Mouse (Mus musculus) midbrain, embryonic 11.5 days (tissue): ENCODE measurements around the gene Cdca4. TPM values are rescaled to one million over a fixed set of nuclear protein-coding genes. Genes with fewer than 3 reads are reported as not detected.
A peak's percentile ranks its signal among the peaks of the same experiment; 100 is the strongest.

Experiments
- ATAC-seq: fragments of 200-750 bp; cut with Nextera tagmentation; 2 replicates; pipeline ENCODE4 v1.8.0; 2017; ENCODE audit warnings: moderate TSS enrichment, moderate library complexity; ENCODE audit not compliant: low FRiP score
- DNase-seq: peaks from one replicate; pipeline ENCODE4 v3.0.0; 2015; ENCODE audit warnings: low spot score; ENCODE audit errors: missing footprints
- H3K27ac ChIP-seq: fragments of 300-500 bp; sonication (generic); 2 replicates; pipeline ENCODE4 v1.5.1; 2014; ENCODE audit warnings: low read depth, low read length
- H3K27me3 ChIP-seq: fragments of 300-500 bp; sonication (generic); 2 replicates; pipeline ENCODE4 v1.6.1; 2014; ENCODE audit warnings: mild to moderate bottlenecking, low read length, moderate library complexity, mixed read lengths; ENCODE audit not compliant: control insufficient read depth, insufficient read depth
- H3K36me3 ChIP-seq: fragments of 300-500 bp; sonication (generic); 2 replicates; pipeline ENCODE4 v1.6.1; 2014; ENCODE audit warnings: mild to moderate bottlenecking, low read length, moderate library complexity, mixed read lengths; ENCODE audit not compliant: control insufficient read depth, insufficient read depth
- H3K4me1 ChIP-seq: fragments of 300-500 bp; sonication (generic); 2 replicates; pipeline ENCODE4 v1.6.1; 2014; ENCODE audit warnings: low read length; ENCODE audit not compliant: control insufficient read depth, insufficient read depth
- H3K4me2 ChIP-seq: fragments of 300-500 bp; sonication (generic); 2 replicates; pipeline ENCODE4 v1.6.1; 2014; ENCODE audit warnings: mild to moderate bottlenecking, moderate library complexity
- H3K4me3 ChIP-seq: fragments of 300-500 bp; sonication (generic); 2 replicates; pipeline ENCODE4 v1.5.1; 2014; ENCODE audit warnings: low read depth, low read length
- H3K9ac ChIP-seq: fragments of 300-500 bp; sonication (generic); 2 replicates; pipeline ENCODE4 v1.6.1; 2014; ENCODE audit warnings: low read length
- H3K9me3 ChIP-seq: fragments of 300-500 bp; sonication (generic); 2 replicates; pipeline ENCODE4 v1.6.1; 2016; ENCODE audit warnings: low read length; ENCODE audit not compliant: control insufficient read depth
- WGBS: fragments of 180-500 bp; shearing (Covaris S2); extraction: QIAGEN DNeasy Blood & Tissue Kit; methylation state at CpG from one replicate; pipeline ENCODE4 v1.1.7; 2014; 5-methylcytosine and 5-hydroxymethylcytosine counted together
- polyA plus RNA-seq: library from polyadenylated mRNA; unstranded; fragments of >200 nt; fragmentation: Nextera tagmentation; extraction: Ambion mirVana; gene quantifications from 2 replicates; pipeline ENCODE4 v1.2.1, GENCODE M21; 2014

The Cdca4 gene
- polyA plus RNA-seq, 1 experiment from 2014 or later: 159 TPM

DNA sequence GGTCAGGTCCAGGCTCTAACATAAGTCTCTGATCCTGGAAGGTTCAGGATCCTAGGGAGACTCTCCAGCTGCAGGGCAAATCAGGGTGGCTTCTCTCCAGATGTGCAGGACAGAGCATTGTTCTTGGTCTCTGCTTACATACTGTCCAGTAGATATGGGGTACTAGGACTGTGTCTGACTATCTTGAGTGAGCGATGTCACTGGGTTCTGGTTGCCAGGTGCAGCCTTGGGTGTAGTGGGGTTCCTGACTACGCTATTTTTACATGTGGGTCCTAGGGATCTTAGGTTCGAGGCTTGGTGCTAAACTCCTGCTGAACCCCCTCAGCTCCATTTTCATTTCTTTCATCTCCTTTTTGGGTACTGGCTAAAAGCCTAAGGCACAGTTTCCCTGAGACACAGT lies 1.3 kb upstream of the Cdca4 start:
- Histone ChIP-seq H3K4me3 (peak overlapping the region; percentile 97), H3K9me3 (no peaks in the 10 kb centered on the region), H3K9ac (peak overlapping the region; percentile 84), H3K27me3 (no peaks in the 10 kb centered on the region), H3K36me3 (peaks cover 2% of the 10 kb centered on the region), H3K27ac (no peak overlapping the region), H3K4me2 (peak overlapping the region; percentile 69), H3K4me1 (peaks cover 21% of the 10 kb centered on the region)
- DNase-seq (no peak), ATAC-seq (no peak)
- whole genome bisulfite sequencing: 92% methylated on average over 3 of the region's 3 CpGs

DNA sequence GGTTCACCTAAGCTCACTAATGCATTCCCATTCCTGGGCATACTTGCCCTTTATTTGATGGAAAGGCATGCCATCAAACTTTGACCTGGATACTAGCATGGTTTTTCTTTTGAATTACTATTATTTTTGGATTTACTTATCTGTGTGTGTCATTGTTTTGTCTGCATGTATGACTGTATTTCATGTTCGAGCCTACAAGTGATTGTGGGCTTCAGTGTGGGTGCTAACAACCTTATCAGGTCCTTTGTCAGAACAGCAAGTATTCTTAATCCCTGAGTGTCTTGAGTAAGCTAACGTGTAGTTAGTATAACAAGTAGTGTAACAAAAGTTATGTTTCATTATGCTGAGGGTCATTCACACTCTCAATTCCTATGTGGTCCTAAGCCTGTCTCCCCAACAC lies 918 bp upstream of the Cdca4 start:
- peak overlapping the region; percentile 69 for H3K4me2 ChIP-seq
- DNase-seq: no peak
- peaks cover 21% of the 10 kb centered on the region for H3K4me1 ChIP-seq
- WGBS: 50% methylated on average over 2 of the region's 2 CpGs
- no peaks in the 10 kb centered on the region for H3K27me3 ChIP-seq
- peaks cover 2% of the 10 kb centered on the region for H3K36me3 ChIP-seq
- H3K9ac ChIP-seq: peak overlapping the region; percentile 84
- ATAC-seq: no peak
- no peaks in the 10 kb centered on the region for H3K9me3 ChIP-seq
- H3K4me3 ChIP-seq: peak overlapping the region; percentile 97
- no peak overlapping the region for H3K27ac ChIP-seq

DNA sequence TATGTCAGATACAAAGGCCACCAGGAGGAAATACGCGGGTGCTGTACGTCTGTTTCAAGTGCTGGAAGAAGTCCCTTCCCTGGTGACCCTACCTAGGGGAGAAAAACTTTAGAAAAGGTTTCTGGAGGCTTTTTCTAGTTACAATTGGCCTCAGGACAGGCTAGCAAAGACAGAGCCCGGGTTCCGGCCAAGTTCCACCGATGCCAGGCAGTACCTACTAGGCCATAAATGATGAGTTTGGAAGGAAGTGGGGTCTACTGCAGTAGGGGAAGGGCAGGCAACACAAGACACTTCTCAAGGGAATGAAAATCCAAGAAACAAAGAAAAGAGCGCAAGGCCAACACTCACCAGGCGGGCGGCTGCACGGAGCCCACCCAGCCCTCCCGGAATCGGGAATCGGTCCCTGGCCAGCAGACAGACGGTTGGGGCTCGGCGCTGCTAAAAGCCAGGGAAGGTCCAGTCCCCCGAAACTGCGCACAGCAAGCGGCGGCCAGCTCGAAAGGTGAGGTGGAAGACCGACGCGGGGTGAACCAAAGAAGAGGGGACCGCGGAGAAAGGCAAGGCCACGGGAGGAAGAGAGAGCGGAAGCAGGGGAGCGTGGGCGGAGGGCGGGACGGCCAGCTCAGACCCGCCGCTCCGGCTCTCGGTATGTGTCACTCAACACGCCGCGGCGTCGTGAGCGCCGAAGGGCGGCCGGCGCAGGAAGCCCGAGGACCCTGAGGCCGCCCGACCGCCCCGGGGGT lies 551 bp downstream of the Cdca4 start:
- DNase-seq (peak; percentile 93), ATAC-seq (peak; percentile 82)
- under 1% methylated on average over 50 of the region's 51 CpGs for WGBS
- peak overlapping the region; percentile 89 for H3K27ac ChIP-seq
- peaks cover 21% of the 10 kb centered on the region for H3K4me1 ChIP-seq
- H3K4me2 ChIP-seq: peak overlapping the region; percentile 82
- peak overlapping the region; percentile 99 for H3K9ac ChIP-seq
- H3K36me3 ChIP-seq: peaks cover 10% of the 10 kb centered on the region
- peak overlapping the region; percentile 97 for H3K4me3 ChIP-seq
- H3K27me3 ChIP-seq: no peaks in the 10 kb centered on the region
- H3K9me3 ChIP-seq: no peaks in the 10 kb centered on the region

DNA sequence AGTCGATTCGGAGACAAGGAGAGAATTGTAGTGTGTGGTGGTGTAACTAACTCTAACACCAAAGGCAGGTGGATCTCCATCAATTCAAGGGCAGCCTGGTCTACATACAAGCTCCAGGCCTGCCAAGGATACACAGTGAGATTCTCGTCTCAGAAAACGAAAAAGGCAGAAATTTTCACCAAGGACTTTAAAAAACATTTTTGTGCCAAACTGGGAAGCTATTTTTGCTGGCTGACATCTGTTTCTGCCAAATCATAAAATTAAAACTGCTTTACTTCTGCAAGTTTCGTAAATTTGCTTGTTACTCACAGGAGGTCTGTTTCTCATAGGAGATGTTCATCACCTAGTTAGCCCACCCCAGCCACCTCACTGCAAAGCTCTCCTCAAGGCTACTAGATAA lies 3.3 kb downstream of the Cdca4 start:
- peaks cover 19% of the 10 kb centered on the region for H3K36me3 ChIP-seq
- no peak overlapping the region; the same call in 1 of the 2 replicates for H3K9ac ChIP-seq
- ATAC-seq: no peak
- H3K27ac ChIP-seq: no peak overlapping the region
- H3K4me3 ChIP-seq: no peak overlapping the region
- no peak for DNase-seq
- H3K4me1 ChIP-seq: peaks cover 23% of the 10 kb centered on the region
- 93% methylated on average over 5 of the region's 5 CpGs for WGBS
- H3K4me2 ChIP-seq: no peak overlapping the region
- H3K27me3 ChIP-seq: no peaks in the 10 kb centered on the region
- H3K9me3 ChIP-seq: no peaks in the 10 kb centered on the region

DNA sequence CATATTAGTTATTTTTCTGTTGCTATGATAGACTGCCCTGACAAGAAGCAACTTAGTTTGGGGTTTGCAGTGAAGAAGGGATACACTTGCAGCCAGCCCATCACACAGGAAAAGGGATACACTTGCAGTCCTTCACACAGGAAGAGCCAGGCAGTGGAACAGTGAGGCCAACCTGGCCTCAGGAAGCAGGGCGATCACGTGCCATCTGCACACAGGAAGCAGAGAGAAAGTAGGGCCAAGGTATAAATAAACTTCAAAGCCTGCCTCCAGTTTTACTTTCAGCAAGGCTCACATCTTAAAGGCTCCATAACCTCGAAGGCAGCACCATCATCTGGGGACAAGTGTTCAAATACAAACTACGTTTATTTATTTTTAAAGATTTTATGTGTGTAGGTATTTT lies 6.0 kb downstream of the Cdca4 start:
- no peaks in the 10 kb centered on the region for H3K27me3 ChIP-seq
- H3K4me3 ChIP-seq: no peak overlapping the region
- ATAC-seq (no peak), DNase-seq (no peak)
- H3K4me2 ChIP-seq: no peak overlapping the region
- no peak overlapping the region for H3K27ac ChIP-seq
- no peak overlapping the region for H3K9ac ChIP-seq
- H3K9me3 ChIP-seq: no peaks in the 10 kb centered on the region
- WGBS: 88% methylated on average over 4 of the region's 4 CpGs
- peaks cover 37% of the 10 kb centered on the region for H3K36me3 ChIP-seq
- peaks cover 16% of the 10 kb centered on the region for H3K4me1 ChIP-seq

DNA sequence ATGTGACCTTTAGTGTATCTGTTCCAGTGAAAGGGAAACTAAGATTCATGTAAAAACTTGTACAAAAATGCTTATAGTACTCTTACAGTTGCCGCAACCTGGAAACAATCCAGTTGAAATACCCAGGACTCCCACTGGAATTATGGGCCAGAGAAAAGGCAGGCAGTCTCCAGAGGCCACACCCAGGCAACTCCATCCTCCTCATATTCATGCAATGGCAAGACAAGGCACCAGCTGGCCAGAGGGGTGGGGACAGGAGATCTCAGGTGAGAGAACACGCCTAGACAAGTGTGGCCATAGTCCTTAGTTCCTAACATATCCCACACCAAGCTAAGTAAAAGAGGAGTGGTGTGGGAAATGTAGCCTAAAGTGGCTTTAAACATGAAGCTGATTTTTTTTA lies 6.5 kb downstream of the Cdca4 start:
- no peaks in the 10 kb centered on the region for H3K27me3 ChIP-seq
- no peaks in the 10 kb centered on the region for H3K9me3 ChIP-seq
- no peak for ATAC-seq
- no peak overlapping the region for H3K4me3 ChIP-seq
- H3K27ac ChIP-seq: no peak overlapping the region
- H3K4me2 ChIP-seq: no peak overlapping the region
- no peak overlapping the region for H3K9ac ChIP-seq
- DNase-seq: no peak
- WGBS: 81% methylated on average over 2 of the region's 2 CpGs
- H3K36me3 ChIP-seq: peaks cover 37% of the 10 kb centered on the region
- H3K4me1 ChIP-seq: peaks cover 12% of the 10 kb centered on the region

DNA sequence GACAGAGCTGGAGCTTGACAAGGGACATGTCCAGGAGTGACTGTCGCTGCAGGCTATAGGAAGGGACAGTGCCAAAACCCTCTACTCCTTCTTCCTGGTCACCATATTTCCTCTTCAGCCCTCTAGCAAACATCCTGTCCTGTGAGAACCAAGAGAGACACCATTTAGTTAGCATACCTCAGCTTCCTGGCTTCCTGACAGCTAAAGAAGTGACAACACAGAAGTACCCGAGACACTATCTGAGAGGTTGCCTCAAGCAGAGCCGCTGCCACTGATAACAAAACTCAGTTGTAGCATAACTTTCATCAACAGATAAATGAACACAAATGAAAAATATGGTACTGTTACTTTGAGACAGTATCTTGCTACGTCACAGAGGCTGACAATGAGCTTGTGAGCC lies 7.2 kb downstream of the Cdca4 start:
- H3K9ac ChIP-seq: no peak overlapping the region
- DNase-seq (no peak), ATAC-seq (no peak)
- no peaks in the 10 kb centered on the region for H3K9me3 ChIP-seq
- H3K36me3 ChIP-seq: peaks cover 37% of the 10 kb centered on the region
- no peak overlapping the region for H3K4me2 ChIP-seq
- H3K27me3 ChIP-seq: no peaks in the 10 kb centered on the region
- no peak overlapping the region for H3K4me3 ChIP-seq
- no peak overlapping the region for H3K27ac ChIP-seq
- H3K4me1 ChIP-seq: peaks cover 5% of the 10 kb centered on the region; the same call in 1 of the 2 replicates
- WGBS: 88% methylated on average over 4 of the region's 4 CpGs

DNA sequence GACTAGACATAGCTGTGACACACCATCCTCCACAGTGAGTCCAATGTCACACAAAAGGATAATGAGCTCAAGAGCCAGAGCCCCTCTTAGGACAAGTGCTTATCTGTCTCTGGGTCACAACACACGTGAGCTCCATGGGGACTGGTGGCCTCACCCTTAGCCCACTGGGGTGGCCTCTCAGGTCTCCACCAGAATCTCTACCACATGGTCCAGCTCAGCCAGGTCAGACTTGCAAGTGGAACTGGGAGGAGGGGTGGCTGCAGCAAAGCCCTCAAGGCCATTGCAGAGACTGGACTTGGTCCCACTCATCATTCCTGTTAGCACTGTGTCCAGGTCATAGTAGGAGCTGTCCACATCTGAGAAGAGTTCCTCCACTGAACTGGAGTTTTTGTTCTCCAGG lies 8.0 kb downstream of the Cdca4 start:
- no peak for DNase-seq
- H3K4me3 ChIP-seq: no peak overlapping the region

DNA sequence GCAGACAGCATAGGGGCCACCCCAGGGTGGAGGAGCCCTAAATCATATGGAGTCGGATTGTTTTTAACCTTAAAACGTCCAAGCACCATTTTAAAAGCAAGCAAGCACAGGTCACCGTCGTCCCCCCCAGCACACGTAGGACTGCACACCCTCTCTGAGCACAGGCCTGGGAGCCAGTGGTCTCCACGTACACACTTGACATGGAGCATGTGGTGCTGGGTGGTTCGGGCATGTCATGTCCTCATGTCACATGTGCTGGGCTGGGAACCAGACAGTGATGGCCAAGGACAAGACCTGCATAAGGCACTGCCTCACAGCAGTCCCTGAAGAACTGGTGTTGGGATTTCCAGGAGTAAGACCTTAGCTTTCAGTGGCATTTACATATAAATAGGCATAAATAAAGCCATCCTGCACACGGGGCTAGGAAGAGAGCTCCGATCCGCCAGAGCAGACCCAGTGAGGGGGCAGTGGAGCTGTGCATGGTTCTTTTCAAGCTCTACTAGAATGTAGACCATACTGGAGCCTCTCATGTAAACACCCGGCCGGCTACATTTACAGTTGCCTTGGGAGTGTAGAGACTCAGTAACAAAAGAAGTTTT lies 8.7 kb downstream of the Cdca4 start:
- Histone ChIP-seq H3K4me3 (no peak overlapping the region), H3K4me2 (no peak overlapping the region), H3K27ac (no peak overlapping the region), H3K36me3 (peaks cover 39% of the 10 kb centered on the region), H3K4me1 (peaks cover 2% of the 10 kb centered on the region; the same call in 1 of the 2 replicates), H3K9me3 (no peaks in the 10 kb centered on the region), H3K9ac (no peak overlapping the region), H3K27me3 (no peaks in the 10 kb centered on the region)
- ATAC-seq (no peak), DNase-seq (no peak)
- 74% methylated on average over 12 of the region's 12 CpGs for WGBS

More for the DNA sequence above, 8.0 kb downstream of the Cdca4 start:
- Histone ChIP-seq H3K4me1 (peaks cover 2% of the 10 kb centered on the region; the same call in 1 of the 2 replicates), H3K27me3 (no peaks in the 10 kb centered on the region), H3K27ac (no peak overlapping the region), H3K36me3 (peaks cover 37% of the 10 kb centered on the region), H3K9ac (no peak overlapping the region), H3K9me3 (no peaks in the 10 kb centered on the region), H3K4me2 (no peak overlapping the region)
- WGBS: 67% methylated on average over 1 of the region's 1 CpGs
- ATAC-seq: no peak
